Mouse (Mus musculus): Measurements from ENCODE around the gene Efnb3. TPM values are rescaled to one million over a fixed set of nuclear protein-coding genes. Genes with fewer than 3 reads are reported as not detected.

Efnb3 gene
- total RNA-seq (2012; rRNA removed) (1.1 and 1.3 TPM in 2 replicates), total RNA-seq (2014; rRNA removed) (0.56 and 1.0 TPM in 2 replicates), polyA plus RNA-seq (2012; ENCODE audit: insufficient read length, low read depth) (2.7 and 2.8 TPM in 2 replicates)

GRCm38 (mm10) chr11:69559851-69560765, at the start of gene Efnb3:
TSS of gene Efnb3 (minus strand) at chr11:69560205.
- Histone ChIP-seq H3K9ac (ENCODE audit: insufficient read depth, low read depth) (no peak within 1 kb of the TSS), H3K9me3 (replicated peaks; ENCODE audit: low read length) (no peaks in the 10 kb centered on the region), H3K27me3 (replicated peaks) (no peaks in the 10 kb centered on the region), H3K79me2 (replicated peaks; ENCODE audit: control insufficient read depth, extremely low read depth, insufficient read depth, poor library complexity, severe bottlenecking) (no peaks in the 10 kb centered on the region), H3K4me2 (ENCODE audit: insufficient read depth, low read depth, poor library complexity, severe bottlenecking) (no peak within 1 kb of the TSS), H3K4me3 (replicated peaks in 1 of 3; ENCODE audit: low read depth in 2 of 3, low read length in 2 of 3, poor library complexity in 1 of 3) (no peak within 1 kb of the TSS), H3K36me3 (replicated peaks in 1 of 2; ENCODE audit: control insufficient read depth in 1 of 2, insufficient read depth in 1 of 2, low read length in 1 of 2) (peaks cover 42 to 90% of the 10 kb centered on the region in 2 experiments), H3K4me1 (ENCODE audit: control insufficient read depth in 1 of 2, insufficient read depth in 2 of 2) (no peaks in the 10 kb centered on the region), H3K27ac (ENCODE audit: insufficient read depth, low read depth) (no peak within 1 kb of the TSS)
- in situ Hi-C loops (cut with MboI; ENCODE audit: low pct_ligation_motif_present, low pct_unique_long_range_greater_than_20kb, low sequenced_read_pairs) (no loop called here), dilution Hi-C loops (cut with MboI; ENCODE audit: extremely low pct_ligation_motif_present, extremely low pct_unique_long_range_greater_than_20kb, low sequenced_read_pairs) (no loop called here)
- TF ChIP-seq ZNF384 (IDR thresholded peaks at IDR 0.05; ENCODE audit: low read depth, low read length) (no peak), HCFC1 (IDR thresholded peaks at IDR 0.05; ENCODE audit: low read depth, low read length) (no peak)
- no peak for DNase-seq (ENCODE audit: extremely low read depth)

GRCm38 (mm10) chr11:69609416-69609815, 49.4 kb upstream of the Efnb3 start:
- in situ Hi-C loops (cut with MboI; ENCODE audit: low pct_ligation_motif_present, low pct_unique_long_range_greater_than_20kb, low sequenced_read_pairs) = no loop called here
- dilution Hi-C loops (cut with MboI; ENCODE audit: extremely low pct_ligation_motif_present, extremely low pct_unique_long_range_greater_than_20kb, low sequenced_read_pairs) = no loop called here
- H3K9me3 ChIP-seq (replicated peaks; ENCODE audit: low read length) = no peaks in the 10 kb centered on the region
- no peaks in the 10 kb centered on the region for H3K36me3 ChIP-seq (replicated peaks in 1 of 2; ENCODE audit: control insufficient read depth in 1 of 2, insufficient read depth in 1 of 2, low read length in 1 of 2)
- H3K79me2 ChIP-seq (replicated peaks; ENCODE audit: control insufficient read depth, extremely low read depth, insufficient read depth, poor library complexity, severe bottlenecking) = no peaks in the 10 kb centered on the region
- TF ChIP-seq RAD21 (IDR thresholded peaks at IDR 0.05; ENCODE audit: low read depth, low read length) (no peak), ZC3H11A (IDR thresholded peaks at IDR 0.05; ENCODE audit: low read depth, low read length) (no peak), E2F4 (IDR thresholded peaks at IDR 0.05; ENCODE audit: insufficient replicate concordance, low read depth, low read length) (no peak), SMC3 (IDR thresholded peaks at IDR 0.05; ENCODE audit: low read depth, low read length) (no peak), USF1 (IDR thresholded peaks at IDR 0.05; ENCODE audit: low read depth, low read length) (peak; percentile 35), MEF2A (IDR thresholded peaks at IDR 0.05; ENCODE audit: borderline replicate concordance, low read depth, low read length) (no peak), UBTF (IDR thresholded peaks at IDR 0.05; ENCODE audit: low read depth, low read length) (no peak), JUND (conservative IDR thresholded peaks at IDR 0.05; ENCODE audit: low read depth, low read length) (no peak), ZMIZ1 (IDR thresholded peaks at IDR 0.05; ENCODE audit: low read depth, low read length) (no peak), USF2 (conservative IDR thresholded peaks at IDR 0.05; ENCODE audit: low read depth, low read length) (peak; percentile 41)
- no peak overlapping the region for H3K4me2 ChIP-seq (ENCODE audit: insufficient read depth, low read depth, poor library complexity, severe bottlenecking)
- H3K27ac ChIP-seq (ENCODE audit: insufficient read depth, low read depth) = no peak overlapping the region
- H3K4me1 ChIP-seq (ENCODE audit: control insufficient read depth in 1 of 2, insufficient read depth in 2 of 2) = peaks cover 9 to 19% of the 10 kb centered on the region in 2 experiments
- no peak overlapping the region for H3K9ac ChIP-seq (ENCODE audit: insufficient read depth, low read depth)
- peaks cover 79% of the 10 kb centered on the region for H3K27me3 ChIP-seq (replicated peaks)
- DNase-seq (ENCODE audit: extremely low read depth) = no peak
- no peak overlapping the region for H3K4me3 ChIP-seq (replicated peaks in 1 of 3; ENCODE audit: low read depth in 2 of 3, low read length in 2 of 3, poor library complexity in 1 of 3)
